Mouse (Mus musculus) heart, postnatal 4 days (tissue): ENCODE measurements around the gene Bach2. TPM values are rescaled to one million over a fixed set of nuclear protein-coding genes. Genes with fewer than 3 reads are reported as not detected.

Experiments used
- DNase-seq: peaks from one replicate; pipeline ENCODE4 v3.0.0; 2021
- total RNA-seq, 2 experiments: library from RNA; stranded (reverse); gene quantifications; 2 replicates each; pipeline ENCODE4 v1.2.3; 2021

Gene Bach2
- total RNA-seq, 2 experiments from 2014 or later, result 23.9 to 24.5 TPM

- no peak for DNase-seq
Observed at GRCm38 (mm10) chr4:32299221-32299620, 60.6 kb downstream of the Bach2 start.

- no peak for DNase-seq
Observed at GRCm38 (mm10) chr4:32299970-32300369, 61.4 kb downstream of the Bach2 start.

- DNase-seq, result no peak
Observed at GRCm38 (mm10) chr4:32302668-32303067, 64.1 kb downstream of the Bach2 start.

GRCm38 (mm10) chr4:32303076-32303475 is 64.5 kb downstream of the Bach2 start:
- peak; percentile 63 for DNase-seq

- DNase-seq, result peak; percentile 96
Observed at GRCm38 (mm10) chr4:32303674-32304073, 65.1 kb downstream of the Bach2 start.

- DNase-seq, result no peak
Observed at GRCm38 (mm10) chr4:32304221-32304703, 65.7 kb downstream of the Bach2 start.

- DNase-seq, result no peak
Observed at GRCm38 (mm10) chr4:32305036-32305615, 66.5 kb downstream of the Bach2 start.

- no peak for DNase-seq
Observed at GRCm38 (mm10) chr4:32305683-32306082, 67.1 kb downstream of the Bach2 start.

GRCm38 (mm10) chr4:32306169-32306792 is 67.7 kb downstream of the Bach2 start:
- DNase-seq, result peak; percentile 42

GRCm38 (mm10) chr4:32307215-32307614 is 68.6 kb downstream of the Bach2 start:
- DNase-seq, result no peak

- DNase-seq, result no peak
Observed at GRCm38 (mm10) chr4:32312171-32312946, 73.8 kb downstream of the Bach2 start.

GRCm38 (mm10) chr4:32314919-32315318 is 76.3 kb downstream of the Bach2 start:
- DNase-seq, result no peak

GRCm38 (mm10) chr4:32318608-32319007 is 80.0 kb downstream of the Bach2 start:
- DNase-seq, result no peak

- no peak for DNase-seq
Observed at GRCm38 (mm10) chr4:32319327-32319726, 80.7 kb downstream of the Bach2 start.

GRCm38 (mm10) chr4:32320039-32320438 is 81.4 kb downstream of the Bach2 start:
- DNase-seq, result no peak

GRCm38 (mm10) chr4:32324111-32324510 is 85.5 kb downstream of the Bach2 start:
- DNase-seq, result no peak

GRCm38 (mm10) chr4:32324967-32325366 is 86.4 kb downstream of the Bach2 start:
- no peak for DNase-seq

- no peak for DNase-seq
Observed at GRCm38 (mm10) chr4:32325596-32325995, 87.0 kb downstream of the Bach2 start.

- no peak for DNase-seq
Observed at GRCm38 (mm10) chr4:32326279-32326678, 87.7 kb downstream of the Bach2 start.

GRCm38 (mm10) chr4:32326860-32327259 is 88.3 kb downstream of the Bach2 start:
- no peak for DNase-seq

- DNase-seq, result no peak
Observed at GRCm38 (mm10) chr4:32327626-32328025, 89.0 kb downstream of the Bach2 start.

GRCm38 (mm10) chr4:32328561-32328960 is 90.0 kb downstream of the Bach2 start:
- no peak for DNase-seq

GRCm38 (mm10) chr4:32330584-32331314 is 92.1 kb downstream of the Bach2 start:
- peak; percentile 53 for DNase-seq
